Mouse (Mus musculus) thymus, adult 2 months (tissue): ENCODE measurements around the gene Gen1.

Source experiments
- CTCF ChIP-seq: fragments of 200-500 bp; IDR thresholded peaks from 2 replicates; pipeline ENCODE4 v1.5.1; 2012; ENCODE audit warnings: mild to moderate bottlenecking, control low read depth, low read length, moderate library complexity, borderline replicate concordance; ENCODE audit not compliant: control insufficient read depth, poor library complexity, insufficient read depth; ENCODE audit errors: extremely low read depth
- POLR2A ChIP-seq: fragments of 200-500 bp; IDR thresholded peaks from 2 replicates; pipeline ENCODE4 v1.6.1; 2012; ENCODE audit warnings: mild to moderate bottlenecking, low read length, control low read depth, moderate library complexity; ENCODE audit not compliant: control insufficient read depth, poor library complexity, insufficient read depth; ENCODE audit errors: extremely low read depth

GRCm38 (mm10) chr12:11306753-11307645 lies 41.4 kb upstream of the Gen1 start:
- TF ChIP-seq POLR2A (no peak), CTCF (no peak)
